Mouse (Mus musculus): Measurements from ENCODE around the gene Vps37b. TPM values are rescaled to one million over a fixed set of nuclear protein-coding genes. Genes with fewer than 3 reads are reported as not detected.

The Vps37b gene
- polyA plus RNA-seq, 1 experiment from 2014 or later = 31.5 TPM

GRCm38 (mm10) chr5:123982838-123983237 is 49.2 kb downstream of the Vps37b start:
- no peak overlapping the region for H3K4me2 ChIP-seq (replicated peaks; ENCODE audit: low read depth, low read length)
- H3K27ac ChIP-seq (ENCODE audit: low read length) = no peak overlapping the region
- H3K9ac ChIP-seq (replicated peaks; ENCODE audit: low read depth, low read length) = no peak overlapping the region
- no peak overlapping the region for H3K4me3 ChIP-seq (ENCODE audit: low read depth, low read length)
- no peaks in the 10 kb centered on the region for H3K9me3 ChIP-seq (ENCODE audit: control insufficient read depth, low read depth, low read length)
- H3K27me3 ChIP-seq (ENCODE audit: control insufficient read depth, insufficient read depth, low read length) = no peaks in the 10 kb centered on the region
- no peaks in the 10 kb centered on the region for H3K36me3 ChIP-seq (ENCODE audit: control insufficient read depth, insufficient read depth, low read length)
- no peak for ATAC-seq (ENCODE audit: insufficient number of reproducible peaks, insufficient read depth, low FRiP score, low read depth)
- 74% methylated on average over 11 of the region's 11 CpGs for WGBS
- H3K4me1 ChIP-seq (ENCODE audit: control insufficient read depth, insufficient read depth, low read length) = peaks cover 16% of the 10 kb centered on the region

- H3K4me3 ChIP-seq (ENCODE audit: low read depth, low read length) = no peak overlapping the region
- no peaks in the 10 kb centered on the region for H3K27me3 ChIP-seq (ENCODE audit: control insufficient read depth, insufficient read depth, low read length)
- H3K9me3 ChIP-seq (ENCODE audit: control insufficient read depth, low read depth, low read length) = no peaks in the 10 kb centered on the region
- peaks cover 8% of the 10 kb centered on the region for H3K4me1 ChIP-seq (ENCODE audit: control insufficient read depth, insufficient read depth, low read length)
- H3K27ac ChIP-seq (ENCODE audit: low read length) = no peak overlapping the region
- no peak overlapping the region for H3K9ac ChIP-seq (replicated peaks; ENCODE audit: low read depth, low read length)
- H3K36me3 ChIP-seq (ENCODE audit: control insufficient read depth, insufficient read depth, low read length) = no peaks in the 10 kb centered on the region
- ATAC-seq (ENCODE audit: insufficient number of reproducible peaks, insufficient read depth, low FRiP score, low read depth) = no peak
- H3K4me2 ChIP-seq (replicated peaks; ENCODE audit: low read depth, low read length) = no peak overlapping the region
- 71% methylated on average over 6 of the region's 6 CpGs for WGBS
Measured at GRCm38 (mm10) chr5:123981250-123981554, 50.9 kb downstream of the Vps37b start.

GRCm38 (mm10) chr5:123980521-123981249 is 51.4 kb downstream of the Vps37b start:
- H3K27me3 ChIP-seq (ENCODE audit: control insufficient read depth, insufficient read depth, low read length) = no peaks in the 10 kb centered on the region
- no peaks in the 10 kb centered on the region for H3K9me3 ChIP-seq (ENCODE audit: control insufficient read depth, low read depth, low read length)
- H3K9ac ChIP-seq (replicated peaks; ENCODE audit: low read depth, low read length) = no peak overlapping the region
- H3K4me3 ChIP-seq (ENCODE audit: low read depth, low read length) = no peak overlapping the region
- H3K36me3 ChIP-seq (ENCODE audit: control insufficient read depth, insufficient read depth, low read length) = no peaks in the 10 kb centered on the region
- WGBS = 72% methylated on average over 9 of the region's 9 CpGs
- H3K4me1 ChIP-seq (ENCODE audit: control insufficient read depth, insufficient read depth, low read length) = peaks cover 8% of the 10 kb centered on the region
- no peak overlapping the region for H3K27ac ChIP-seq (ENCODE audit: low read length)
- H3K4me2 ChIP-seq (replicated peaks; ENCODE audit: low read depth, low read length) = no peak overlapping the region
- ATAC-seq (ENCODE audit: insufficient number of reproducible peaks, insufficient read depth, low FRiP score, low read depth) = no peak

- Histone ChIP-seq H3K27ac (ENCODE audit: low read length) (no peak overlapping the region), H3K4me1 (ENCODE audit: control insufficient read depth, insufficient read depth, low read length) (peaks cover 8% of the 10 kb centered on the region), H3K9ac (replicated peaks; ENCODE audit: low read depth, low read length) (no peak overlapping the region), H3K27me3 (ENCODE audit: control insufficient read depth, insufficient read depth, low read length) (no peaks in the 10 kb centered on the region), H3K4me3 (ENCODE audit: low read depth, low read length) (no peak overlapping the region), H3K4me2 (replicated peaks; ENCODE audit: low read depth, low read length) (no peak overlapping the region), H3K9me3 (ENCODE audit: control insufficient read depth, low read depth, low read length) (no peaks in the 10 kb centered on the region), H3K36me3 (ENCODE audit: control insufficient read depth, insufficient read depth, low read length) (no peaks in the 10 kb centered on the region)
- 49% methylated on average over 4 of the region's 4 CpGs for WGBS
- ATAC-seq (ENCODE audit: insufficient number of reproducible peaks, insufficient read depth, low FRiP score, low read depth) = no peak
Measured at GRCm38 (mm10) chr5:123979980-123980369, 52.1 kb downstream of the Vps37b start.

- Histone ChIP-seq H3K27ac (ENCODE audit: low read length) (0 out of 2 replicates have a peak overlapping the region, but pooled peaks have one; percentile 33), H3K36me3 (ENCODE audit: control insufficient read depth, insufficient read depth, low read length) (no peaks in the 10 kb centered on the region), H3K4me3 (ENCODE audit: low read depth, low read length) (no peak overlapping the region), H3K4me1 (ENCODE audit: control insufficient read depth, insufficient read depth, low read length) (peaks cover 8% of the 10 kb centered on the region), H3K9ac (replicated peaks; ENCODE audit: low read depth, low read length) (no peak overlapping the region), H3K4me2 (replicated peaks; ENCODE audit: low read depth, low read length) (no peak overlapping the region), H3K27me3 (ENCODE audit: control insufficient read depth, insufficient read depth, low read length) (0 out of 2 replicates have a peak, but pooled peaks cover 4% of the 10 kb centered on the region), H3K9me3 (ENCODE audit: control insufficient read depth, low read depth, low read length) (no peaks in the 10 kb centered on the region)
- WGBS = 74% methylated on average over 18 of the region's 18 CpGs
- ATAC-seq (ENCODE audit: insufficient number of reproducible peaks, insufficient read depth, low FRiP score, low read depth) = no peak
Measured at GRCm38 (mm10) chr5:123979221-123979979, 52.7 kb downstream of the Vps37b start.

GRCm38 (mm10) chr5:123978131-123978530 is 53.9 kb downstream of the Vps37b start:
- Histone ChIP-seq H3K4me2 (replicated peaks; ENCODE audit: low read depth, low read length) (no peak overlapping the region), H3K27me3 (ENCODE audit: control insufficient read depth, insufficient read depth, low read length) (peaks cover 6% of the 10 kb centered on the region; the same call in 1 of the 2 replicates), H3K4me1 (ENCODE audit: control insufficient read depth, insufficient read depth, low read length) (peaks cover 8% of the 10 kb centered on the region), H3K9ac (replicated peaks; ENCODE audit: low read depth, low read length) (no peak overlapping the region; the same call in 1 of the 2 replicates), H3K9me3 (ENCODE audit: control insufficient read depth, low read depth, low read length) (no peaks in the 10 kb centered on the region), H3K4me3 (ENCODE audit: low read depth, low read length) (no peak overlapping the region), H3K36me3 (ENCODE audit: control insufficient read depth, insufficient read depth, low read length) (no peaks in the 10 kb centered on the region), H3K27ac (ENCODE audit: low read length) (peak overlapping the region; percentile 75; the same call in 1 of the 2 replicates)
- ATAC-seq (ENCODE audit: insufficient number of reproducible peaks, insufficient read depth, low FRiP score, low read depth) = no peak
- 69% methylated on average over 5 of the region's 5 CpGs for WGBS

GRCm38 (mm10) chr5:123977231-123977630 is 54.8 kb downstream of the Vps37b start:
- no peak for ATAC-seq (ENCODE audit: insufficient number of reproducible peaks, insufficient read depth, low FRiP score, low read depth)
- WGBS = 33% methylated on average over 3 of the region's 3 CpGs
- Histone ChIP-seq H3K4me2 (replicated peaks; ENCODE audit: low read depth, low read length) (0 out of 2 replicates have a peak overlapping the region, but pooled peaks have one; percentile 10), H3K36me3 (ENCODE audit: control insufficient read depth, insufficient read depth, low read length) (no peaks in the 10 kb centered on the region), H3K27ac (ENCODE audit: low read length) (peak overlapping the region; percentile 75; the same call in 1 of the 2 replicates), H3K4me1 (ENCODE audit: control insufficient read depth, insufficient read depth, low read length) (peaks cover 8% of the 10 kb centered on the region), H3K9me3 (ENCODE audit: control insufficient read depth, low read depth, low read length) (no peaks in the 10 kb centered on the region), H3K4me3 (ENCODE audit: low read depth, low read length) (no peak overlapping the region), H3K27me3 (ENCODE audit: control insufficient read depth, insufficient read depth, low read length) (peaks cover 10% of the 10 kb centered on the region; the same call in 1 of the 2 replicates), H3K9ac (replicated peaks; ENCODE audit: low read depth, low read length) (no peak overlapping the region)

- peaks cover 8% of the 10 kb centered on the region for H3K4me1 ChIP-seq (ENCODE audit: control insufficient read depth, insufficient read depth, low read length)
- H3K4me3 ChIP-seq (ENCODE audit: low read depth, low read length) = 0 out of 2 replicates have a peak overlapping the region, but pooled peaks have one; percentile 65
- H3K4me2 ChIP-seq (replicated peaks; ENCODE audit: low read depth, low read length) = peak overlapping the region; percentile 86
- H3K27ac ChIP-seq (ENCODE audit: low read length) = peak overlapping the region; percentile 72; the same call in 1 of the 2 replicates
- WGBS = 48% methylated on average over 6 of the region's 6 CpGs
- peak; percentile 57 for ATAC-seq (ENCODE audit: insufficient number of reproducible peaks, insufficient read depth, low FRiP score, low read depth)
- no peaks in the 10 kb centered on the region for H3K9me3 ChIP-seq (ENCODE audit: control insufficient read depth, low read depth, low read length)
- H3K36me3 ChIP-seq (ENCODE audit: control insufficient read depth, insufficient read depth, low read length) = no peaks in the 10 kb centered on the region
- peaks cover 10% of the 10 kb centered on the region; the same call in 1 of the 2 replicates for H3K27me3 ChIP-seq (ENCODE audit: control insufficient read depth, insufficient read depth, low read length)
- no peak overlapping the region for H3K9ac ChIP-seq (replicated peaks; ENCODE audit: low read depth, low read length)
Measured at GRCm38 (mm10) chr5:123975668-123976180, 56.3 kb downstream of the Vps37b start.

All from stomach, embryonic 14.5 days (tissue).